Mouse (Mus musculus) forebrain, embryonic 10.5 days (tissue): ENCODE data around the gene Slc35g1. TPM values are rescaled to one million over a fixed set of nuclear protein-coding genes. Genes with fewer than 3 reads are reported as not detected.
"Not testable (repeated sequence)": the region's sequence is repeated elsewhere in the genome, so short reads cannot be mapped to it uniquely, and the experiment has no call there.

Source experiments
- DNase-seq: peaks from one replicate; pipeline ENCODE4 v3.0.0-alpha.2; 2017; ENCODE audit warnings: low spot score; ENCODE audit errors: extremely low spot score
- H3K27ac ChIP-seq: fragments of 300-500 bp; sonication (generic); 2 replicates; pipeline ENCODE4 v1.5.1; 2016; ENCODE audit warnings: mild to moderate bottlenecking
- H3K27me3 ChIP-seq: fragments of 300-500 bp; sonication (generic); 2 replicates; pipeline ENCODE4 v1.6.1; 2016; ENCODE audit warnings: mild to moderate bottlenecking; ENCODE audit not compliant: poor library complexity, severe bottlenecking
- H3K36me3 ChIP-seq: fragments of 300-500 bp; sonication (generic); replicated peaks from 2 replicates; pipeline ENCODE4 v1.6.1; 2016; ENCODE audit warnings: mild to moderate bottlenecking, moderate library complexity
- H3K4me1 ChIP-seq: fragments of 300-500 bp; sonication (generic); 2 replicates; pipeline ENCODE4 v1.6.1; 2016
- H3K4me3 ChIP-seq: fragments of 300-500 bp; sonication (generic); 2 replicates; pipeline ENCODE4 v1.5.1; 2016; ENCODE audit warnings: mild to moderate bottlenecking, moderate library complexity
- H3K9me3 ChIP-seq: fragments of 300-500 bp; sonication (generic); 2 replicates; pipeline ENCODE4 v1.6.1; 2016; ENCODE audit warnings: mild to moderate bottlenecking, moderate library complexity
- WGBS: fragments of 180-500 bp; shearing (Covaris S2); methylation state at CpG from one replicate; pipeline ENCODE4 v1.1.7; 2016; 5-methylcytosine and 5-hydroxymethylcytosine counted together
- polyA plus RNA-seq: library from polyadenylated mRNA; unstranded; fragments of >200 nt; fragmentation: Nextera tagmentation; extraction: Ambion mirVana; gene quantifications from 2 replicates; pipeline ENCODE4 v1.2.1, GENCODE M21; 2016

The Slc35g1 gene
- polyA plus RNA-seq, 1 experiment from 2014 or later = 7.9 TPM

DNA sequence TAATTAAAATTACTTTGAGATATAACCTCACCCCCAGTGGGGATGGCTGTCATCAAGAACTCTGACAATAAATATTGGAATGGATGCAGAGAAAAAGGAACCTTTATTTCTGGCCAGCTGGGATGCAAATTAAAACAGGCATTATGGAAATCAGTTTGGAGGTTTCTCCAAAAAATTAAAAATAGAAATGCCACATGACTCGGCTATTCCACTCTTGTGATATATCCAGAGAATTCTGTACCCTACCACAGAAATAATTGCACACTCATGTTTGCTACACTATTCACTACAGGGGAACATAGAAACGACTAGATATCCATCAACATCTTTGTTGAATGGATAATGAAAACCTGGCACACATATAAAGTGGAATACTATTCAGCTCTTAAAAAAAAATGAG, 33.9 kb upstream of the Slc35g1 start:
- no peak overlapping the region for H3K4me3 ChIP-seq
- H3K9me3 ChIP-seq = no peaks in the 10 kb centered on the region
- WGBS = 90% methylated on average over 2 of the region's 2 CpGs
- peaks cover 12% of the 10 kb centered on the region for H3K4me1 ChIP-seq
- H3K36me3 ChIP-seq = no peaks in the 10 kb centered on the region
- H3K27me3 ChIP-seq = no peaks in the 10 kb centered on the region
- no peak for DNase-seq
- H3K27ac ChIP-seq = no peak overlapping the region

DNA sequence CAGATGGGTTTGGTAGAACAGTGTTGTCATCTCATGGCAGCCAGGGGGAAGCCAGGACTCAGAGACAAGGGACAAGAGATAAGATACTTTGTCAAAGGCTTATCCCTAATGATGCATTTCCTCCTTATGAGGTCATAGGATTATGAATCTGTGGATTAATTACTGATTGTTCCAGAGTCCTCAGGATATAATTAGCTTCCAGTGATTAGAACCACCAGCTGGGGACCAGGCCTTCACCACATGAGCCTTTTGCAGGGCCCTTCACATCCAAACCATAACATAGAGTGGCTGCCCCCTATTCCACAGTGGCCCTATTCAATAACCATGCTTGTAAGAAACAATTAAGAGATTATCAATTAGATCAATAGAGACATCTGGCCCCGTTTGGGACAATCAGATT, 32.4 kb upstream of the Slc35g1 start:
- Histone ChIP-seq H3K27ac (no peak overlapping the region), H3K4me3 (no peak overlapping the region), H3K27me3 (no peaks in the 10 kb centered on the region), H3K9me3 (no peaks in the 10 kb centered on the region), H3K36me3 (no peaks in the 10 kb centered on the region), H3K4me1 (peaks cover 18% of the 10 kb centered on the region)
- DNase-seq = no peak
- 51% methylated on average over 1 of the region's 1 CpGs for WGBS

DNA sequence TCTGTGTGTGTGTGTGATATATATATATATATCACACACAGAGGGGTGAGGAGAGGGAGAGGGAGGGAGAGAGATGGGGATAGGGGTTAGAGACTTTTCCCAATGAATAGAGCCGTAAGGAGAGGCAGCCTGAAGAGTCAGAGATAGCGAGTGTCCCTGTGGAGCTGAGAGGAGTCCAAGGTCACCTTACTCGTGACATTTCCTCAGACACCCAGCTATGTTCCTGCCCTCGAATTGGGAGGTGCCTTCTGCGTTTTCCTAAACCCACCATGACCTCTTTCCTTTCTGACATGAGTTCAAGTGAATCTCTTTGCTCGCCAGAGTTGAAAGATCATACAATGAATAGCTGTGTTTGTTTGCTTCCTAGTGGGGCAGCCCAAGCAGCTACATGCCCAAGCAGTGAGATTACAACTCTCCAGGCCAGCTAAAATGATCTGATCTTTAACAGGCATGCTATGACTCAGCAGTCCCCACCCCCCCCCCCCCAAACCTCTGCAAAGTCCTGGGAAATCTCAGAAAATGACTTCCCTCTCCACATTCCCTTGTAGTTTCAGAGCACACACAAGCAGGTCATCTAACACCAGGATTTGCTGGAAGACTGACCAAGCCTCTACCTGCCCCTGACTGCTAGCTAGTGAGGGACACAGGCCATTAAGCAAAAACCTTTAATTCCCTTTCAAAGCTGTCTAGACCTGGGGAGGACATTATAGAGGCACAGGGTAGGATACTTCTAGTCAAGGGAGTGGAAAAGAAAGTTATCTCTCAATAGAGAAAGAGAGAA, 31.7 kb upstream of the Slc35g1 start:
- H3K4me1 ChIP-seq = peaks cover 21% of the 10 kb centered on the region
- no peak overlapping the region for H3K27ac ChIP-seq
- H3K27me3 ChIP-seq = no peaks in the 10 kb centered on the region
- H3K4me3 ChIP-seq = no peak overlapping the region
- no peak for DNase-seq
- 60% methylated on average over 6 of the region's 6 CpGs for WGBS
- H3K36me3 ChIP-seq = no peaks in the 10 kb centered on the region
- H3K9me3 ChIP-seq = no peaks in the 10 kb centered on the region

DNA sequence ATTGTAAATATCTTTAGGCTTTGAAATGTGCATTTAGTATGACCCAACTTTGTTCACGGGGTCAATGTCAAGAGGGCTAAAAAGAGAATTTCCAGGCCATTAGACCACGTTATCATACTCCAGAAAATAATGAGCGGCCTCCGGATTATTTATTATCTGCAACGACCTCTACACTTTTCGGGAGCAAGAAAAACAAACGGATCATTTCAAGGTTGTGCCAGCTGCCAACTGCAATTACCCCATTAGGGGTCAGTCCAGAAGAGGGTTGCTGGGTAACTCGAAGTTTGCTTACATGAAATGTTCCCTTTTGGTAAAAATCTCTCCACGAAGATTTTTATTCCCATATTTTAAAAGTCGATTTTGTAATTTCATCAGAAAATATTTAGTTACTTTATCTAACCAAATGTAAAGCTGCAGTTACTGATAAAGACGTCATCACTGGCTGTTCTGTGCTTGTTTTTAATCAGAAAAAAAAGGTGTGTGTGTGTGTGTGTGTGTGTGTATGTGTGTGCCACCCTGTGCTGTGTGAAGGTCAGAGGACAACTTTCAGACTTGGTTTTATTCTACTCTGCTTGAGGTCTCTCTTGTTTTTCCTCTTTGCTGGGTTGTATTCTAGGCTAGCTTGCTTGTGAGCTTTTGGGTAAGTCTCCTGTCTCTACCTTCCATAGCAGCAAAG, 30.7 kb upstream of the Slc35g1 start:
- DNase-seq = no peak
- no peaks in the 10 kb centered on the region for H3K9me3 ChIP-seq
- 78% methylated on average over 11 of the region's 11 CpGs for WGBS
- peaks cover 21% of the 10 kb centered on the region for H3K4me1 ChIP-seq
- no peak overlapping the region for H3K27ac ChIP-seq
- H3K36me3 ChIP-seq = no peaks in the 10 kb centered on the region
- no peak overlapping the region for H3K4me3 ChIP-seq
- H3K27me3 ChIP-seq = no peaks in the 10 kb centered on the region

DNA sequence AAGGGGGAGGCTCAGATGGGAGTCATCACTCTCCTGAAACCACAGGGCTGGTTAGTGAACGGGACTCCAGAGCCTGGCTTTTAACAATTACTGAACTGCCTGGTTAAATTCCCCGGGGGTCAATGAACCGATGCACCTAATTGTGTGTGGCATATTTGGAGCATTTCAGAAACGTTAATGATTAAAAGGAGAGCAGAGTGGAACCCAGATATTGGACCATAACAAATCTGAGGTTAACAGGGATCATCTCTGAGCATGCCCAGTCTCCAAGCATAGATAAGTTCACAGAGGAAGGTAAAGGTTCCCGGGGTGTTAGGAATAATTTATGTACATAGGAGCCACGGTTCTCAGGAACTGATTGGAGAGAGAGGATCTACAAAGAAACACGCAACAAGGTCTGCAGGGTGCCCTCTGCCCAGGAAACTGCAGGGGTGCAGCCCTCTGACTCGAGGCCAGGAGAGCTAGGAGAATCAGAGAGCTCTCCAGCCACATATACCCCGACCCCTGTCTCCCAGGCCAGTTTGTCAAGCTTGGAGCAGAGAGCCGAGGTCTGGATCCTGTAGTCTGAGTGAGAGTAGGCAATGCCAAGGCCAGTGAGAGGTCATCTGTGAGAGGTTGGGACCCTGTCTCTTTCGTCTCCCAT, 23.2 kb upstream of the Slc35g1 start:
- H3K4me1 ChIP-seq = peaks cover 13% of the 10 kb centered on the region
- H3K36me3 ChIP-seq = no peaks in the 10 kb centered on the region
- no peak overlapping the region for H3K27ac ChIP-seq
- WGBS = 44% methylated on average over 11 of the region's 11 CpGs
- no peaks in the 10 kb centered on the region for H3K9me3 ChIP-seq
- no peak overlapping the region for H3K4me3 ChIP-seq
- DNase-seq = no peak
- H3K27me3 ChIP-seq = peaks cover 47% of the 10 kb centered on the region

DNA sequence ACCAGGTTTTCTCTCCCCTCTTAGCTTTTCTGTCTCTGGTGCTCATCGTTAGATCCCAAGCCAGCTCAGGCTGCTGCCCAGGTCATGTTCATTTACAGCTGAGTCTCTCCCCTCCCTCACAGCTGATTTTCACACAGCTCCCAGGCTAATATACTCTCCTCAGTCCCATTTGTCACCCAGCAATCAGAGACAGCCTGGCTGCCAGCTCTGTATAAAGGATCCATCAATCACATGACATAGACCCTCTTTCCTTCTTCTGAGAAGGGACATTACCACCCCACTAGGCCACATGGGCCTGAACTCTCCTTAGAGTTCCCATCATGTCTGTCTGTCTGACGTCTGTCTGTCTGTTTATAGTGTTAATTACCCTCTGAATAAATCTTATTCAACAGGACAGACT, 22.4 kb upstream of the Slc35g1 start:
- WGBS = 81% methylated on average over 2 of the region's 2 CpGs
- H3K4me1 ChIP-seq = peaks cover 7% of the 10 kb centered on the region
- no peaks in the 10 kb centered on the region for H3K36me3 ChIP-seq
- no peak overlapping the region for H3K27ac ChIP-seq
- no peaks in the 10 kb centered on the region for H3K9me3 ChIP-seq
- H3K4me3 ChIP-seq = no peak overlapping the region
- no peak for DNase-seq
- peaks cover 47% of the 10 kb centered on the region for H3K27me3 ChIP-seq

DNA sequence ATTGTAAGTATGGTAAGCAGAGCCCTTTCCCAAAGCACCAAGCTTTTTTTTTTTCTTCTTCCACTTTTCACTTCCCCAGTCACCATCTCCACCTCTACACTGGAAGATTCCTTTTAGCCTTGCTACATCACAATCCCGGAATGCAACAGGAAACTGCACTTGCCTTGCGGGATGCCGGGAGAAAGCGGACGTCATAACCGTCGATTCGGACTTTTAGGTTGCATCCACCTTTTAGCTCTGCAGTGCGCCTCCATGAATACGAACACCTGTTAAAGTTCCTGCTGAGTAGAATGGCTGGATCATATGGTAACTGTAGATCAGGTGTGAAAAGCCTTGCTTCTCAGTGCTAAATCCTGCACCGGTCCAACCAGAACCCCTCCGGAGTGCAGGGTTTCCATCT, 12.0 kb upstream of the Slc35g1 start:
- WGBS = 91% methylated on average over 12 of the region's 12 CpGs
- no peaks in the 10 kb centered on the region for H3K9me3 ChIP-seq
- H3K4me1 ChIP-seq = no peaks in the 10 kb centered on the region
- no peak overlapping the region for H3K4me3 ChIP-seq
- no peaks in the 10 kb centered on the region for H3K36me3 ChIP-seq
- H3K27me3 ChIP-seq = no peaks in the 10 kb centered on the region
- no peak overlapping the region for H3K27ac ChIP-seq
- DNase-seq = no peak

DNA sequence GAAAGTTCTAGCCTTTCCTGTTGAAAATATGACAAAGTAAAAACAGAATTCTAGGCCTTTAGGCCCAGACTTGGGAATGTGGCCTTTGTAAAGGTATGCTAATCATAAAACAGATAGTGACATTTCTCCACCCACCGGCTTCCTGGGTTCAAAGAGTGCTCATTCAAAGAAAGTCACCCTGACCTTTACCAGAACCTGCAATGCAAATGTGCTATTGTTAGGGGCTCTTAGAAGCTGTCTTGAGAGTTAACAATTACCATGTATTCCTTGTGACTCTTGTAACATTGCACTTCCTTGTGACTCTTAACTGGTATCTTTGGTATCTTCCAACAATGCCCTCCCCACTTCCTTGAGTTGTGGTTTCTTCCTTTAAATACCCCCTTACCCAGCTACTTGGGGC, 8.8 kb upstream of the Slc35g1 start:
- H3K27ac ChIP-seq, H3K9me3 ChIP-seq, H3K4me3 ChIP-seq, H3K27me3 ChIP-seq, H3K4me1 ChIP-seq, DNase-seq, H3K36me3 ChIP-seq: not testable (repeated sequence)
- 83% methylated on average over 1 of the region's 1 CpGs for WGBS

DNA sequence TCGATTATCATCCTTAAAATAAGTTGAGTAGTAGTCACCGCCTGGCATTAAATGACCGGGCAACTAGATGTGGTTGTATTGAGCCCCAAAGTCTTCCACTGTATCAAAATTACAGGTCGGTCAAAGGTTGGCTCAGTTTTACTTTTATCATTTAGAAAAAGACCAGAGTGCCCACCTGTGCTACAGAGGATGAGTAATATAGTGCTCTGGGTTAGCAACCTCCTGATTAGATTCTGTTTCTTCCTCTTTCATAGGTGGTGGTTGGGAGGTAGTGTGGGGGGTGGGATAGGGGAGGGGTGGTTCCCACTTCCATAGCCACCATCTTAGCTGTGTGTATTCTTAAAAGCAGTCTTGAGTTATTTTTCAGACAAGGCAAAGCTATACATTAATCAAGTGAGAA, 7.9 kb upstream of the Slc35g1 start:
- Histone ChIP-seq H3K27ac (no peak overlapping the region), H3K9me3 (no peaks in the 10 kb centered on the region), H3K4me3 (no peak overlapping the region), H3K36me3 (no peaks in the 10 kb centered on the region), H3K27me3 (no peaks in the 10 kb centered on the region), H3K4me1 (no peaks in the 10 kb centered on the region)
- DNase-seq = no peak
- WGBS = 94% methylated on average over 4 of the region's 4 CpGs

DNA sequence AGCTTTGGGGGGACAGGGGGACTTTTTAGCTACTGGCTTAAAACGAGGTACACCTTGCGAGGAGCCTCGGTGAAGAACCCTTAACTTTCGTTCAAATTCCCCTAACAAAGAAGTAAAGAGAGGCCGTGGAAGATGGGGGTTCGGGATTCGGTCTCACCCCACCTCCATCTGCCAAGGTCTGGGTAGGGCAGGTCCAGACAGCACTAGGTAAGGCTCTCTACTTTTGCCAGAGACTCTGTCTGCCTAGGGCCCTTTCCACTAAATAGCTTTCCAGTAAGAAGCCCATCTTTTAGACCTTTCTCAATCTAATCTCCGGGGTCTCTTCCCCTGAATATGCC, 822 bp downstream of the Slc35g1 start:
- Histone ChIP-seq H3K4me1 (peaks cover 26% of the 10 kb centered on the region), H3K27ac (peak overlapping the region; percentile 92), H3K4me3 (peak overlapping the region; percentile 82), H3K9me3 (no peaks in the 10 kb centered on the region), H3K36me3 (peaks cover 15% of the 10 kb centered on the region), H3K27me3 (no peaks in the 10 kb centered on the region)
- WGBS = 19% methylated on average over 8 of the region's 8 CpGs
- peak; percentile 20 for DNase-seq

DNA sequence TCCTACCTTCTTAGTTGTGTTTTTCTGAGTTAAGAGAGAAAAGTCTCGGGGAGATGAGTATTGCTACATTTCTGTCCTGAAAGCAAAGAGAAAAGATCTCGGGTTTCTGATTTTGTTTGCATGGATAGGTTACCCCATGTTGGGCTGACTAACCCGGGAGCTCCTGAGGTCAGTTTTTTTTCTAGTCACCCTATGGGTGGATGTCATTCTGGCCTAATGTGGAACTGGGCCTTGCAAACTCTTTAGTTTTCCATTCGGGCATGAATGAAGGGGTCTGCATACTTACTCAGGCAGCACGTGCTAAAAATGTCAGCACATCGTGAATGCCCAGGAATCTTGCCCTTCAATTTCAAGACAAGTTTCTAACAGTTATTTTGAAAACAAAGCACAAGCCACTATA, 1.2 kb downstream of the Slc35g1 start:
- Histone ChIP-seq H3K36me3 (peaks cover 15% of the 10 kb centered on the region), H3K27me3 (no peaks in the 10 kb centered on the region), H3K4me3 (peak overlapping the region; percentile 82), H3K27ac (peak overlapping the region; percentile 92; the same call in 1 of the 2 replicates), H3K9me3 (no peaks in the 10 kb centered on the region), H3K4me1 (peaks cover 26% of the 10 kb centered on the region)
- no peak for DNase-seq
- WGBS = 32% methylated on average over 6 of the region's 6 CpGs

DNA sequence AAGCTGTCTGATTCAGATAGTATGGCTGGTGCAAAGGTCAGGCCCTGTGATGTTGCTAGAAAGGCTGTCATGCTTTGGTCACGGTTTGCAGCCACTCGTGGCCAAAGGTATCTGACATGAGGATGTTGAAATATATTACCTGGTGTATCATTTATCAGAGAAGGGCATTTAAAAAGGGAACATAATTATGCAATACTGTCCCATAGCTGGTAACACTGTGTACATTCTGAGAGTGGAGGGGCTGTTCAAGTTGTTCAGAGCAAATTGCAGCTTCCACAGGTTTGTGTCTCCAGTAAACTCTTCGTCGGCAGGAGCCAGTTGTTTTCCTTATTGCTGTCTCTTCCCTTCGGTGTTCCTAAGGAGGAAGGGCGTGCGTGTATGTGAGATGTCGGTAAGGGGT, 3.2 kb downstream of the Slc35g1 start:
- no peak overlapping the region for H3K27ac ChIP-seq
- H3K36me3 ChIP-seq = peaks cover 31% of the 10 kb centered on the region
- WGBS = 92% methylated on average over 8 of the region's 8 CpGs
- no peaks in the 10 kb centered on the region for H3K9me3 ChIP-seq
- H3K4me1 ChIP-seq = peaks cover 26% of the 10 kb centered on the region
- DNase-seq = no peak
- no peak overlapping the region for H3K4me3 ChIP-seq
- no peaks in the 10 kb centered on the region for H3K27me3 ChIP-seq

DNA sequence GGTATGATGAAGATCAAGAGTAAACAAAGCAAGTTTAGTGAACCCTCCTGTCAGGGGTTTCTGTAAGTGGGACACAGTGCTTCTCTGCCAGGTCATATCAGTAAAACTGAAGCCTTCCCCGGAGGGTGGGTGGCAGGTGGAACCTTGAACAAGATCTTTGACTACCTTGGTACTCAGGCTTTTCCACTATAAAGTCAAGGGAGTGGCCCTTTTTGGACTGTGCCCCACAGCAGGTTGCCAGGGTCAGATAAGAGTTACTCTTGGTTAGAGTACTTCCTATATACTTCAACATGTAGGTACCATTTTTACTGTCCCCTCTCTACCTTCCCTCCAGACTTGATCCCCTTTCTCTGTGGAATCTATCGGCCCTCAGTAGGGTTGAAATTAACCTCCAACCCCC, 5.1 kb downstream of the Slc35g1 start:
- Histone ChIP-seq H3K9me3 (no peaks in the 10 kb centered on the region), H3K4me1 (peaks cover 23% of the 10 kb centered on the region), H3K36me3 (peaks cover 39% of the 10 kb centered on the region), H3K27me3 (no peaks in the 10 kb centered on the region), H3K4me3 (no peak overlapping the region), H3K27ac (no peak overlapping the region)
- 89% methylated on average over 2 of the region's 2 CpGs for WGBS
- DNase-seq = no peak
